Mouse (Mus musculus): ENCODE data around the gene Car1. TPM values are rescaled to one million over a fixed set of nuclear protein-coding genes. Genes with fewer than 3 reads are reported as not detected.
"Not testable (repeated sequence)": the region's sequence is repeated elsewhere in the genome, so short reads cannot be mapped to it uniquely, and the experiment has no call there.

Car1 gene
- polyA plus RNA-seq, 1 experiment from 2014 or later: not detected

DNA sequence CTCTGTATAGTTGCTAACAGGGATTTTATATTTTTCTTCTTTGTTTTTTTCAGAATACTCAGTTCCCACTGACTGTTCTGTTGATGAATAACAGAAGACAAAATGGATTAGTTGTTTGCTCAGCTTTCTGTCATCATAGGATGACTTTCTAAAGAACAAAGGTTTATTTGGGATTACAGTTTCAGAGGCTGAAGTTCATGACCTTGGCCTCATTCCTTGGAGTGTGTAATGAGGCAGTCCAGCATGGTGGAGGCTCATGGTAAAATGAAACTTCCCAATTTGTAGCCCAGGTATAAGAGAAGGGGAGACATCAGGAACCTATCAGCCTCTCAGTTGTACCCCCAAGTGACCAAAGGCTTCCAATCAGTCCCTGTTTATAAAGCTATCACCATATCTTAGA is 20.7 kb upstream of the Car1 start:
- no peak overlapping the region for H3K9ac ChIP-seq (ENCODE audit: low read length)
- no peaks in the 10 kb centered on the region for H3K36me3 ChIP-seq (ENCODE audit: control insufficient read depth, insufficient read depth, low read length)
- no peaks in the 10 kb centered on the region for H3K4me1 ChIP-seq (ENCODE audit: control insufficient read depth, insufficient read depth, low read length)
- ATAC-seq (no peak), DNase-seq (ENCODE audit: low spot score) (no peak)
- no peaks in the 10 kb centered on the region for H3K27me3 ChIP-seq (replicated peaks; ENCODE audit: control insufficient read depth, insufficient read depth, low read length)
- H3K4me3 ChIP-seq (ENCODE audit: low read depth, low read length): no peak overlapping the region
- no peaks in the 10 kb centered on the region for H3K9me3 ChIP-seq (replicated peaks; ENCODE audit: control insufficient read depth, low read length)
- no peak overlapping the region for H3K4me2 ChIP-seq (ENCODE audit: low read length)
- no peak overlapping the region for H3K27ac ChIP-seq (ENCODE audit: low read depth, low read length)

DNA sequence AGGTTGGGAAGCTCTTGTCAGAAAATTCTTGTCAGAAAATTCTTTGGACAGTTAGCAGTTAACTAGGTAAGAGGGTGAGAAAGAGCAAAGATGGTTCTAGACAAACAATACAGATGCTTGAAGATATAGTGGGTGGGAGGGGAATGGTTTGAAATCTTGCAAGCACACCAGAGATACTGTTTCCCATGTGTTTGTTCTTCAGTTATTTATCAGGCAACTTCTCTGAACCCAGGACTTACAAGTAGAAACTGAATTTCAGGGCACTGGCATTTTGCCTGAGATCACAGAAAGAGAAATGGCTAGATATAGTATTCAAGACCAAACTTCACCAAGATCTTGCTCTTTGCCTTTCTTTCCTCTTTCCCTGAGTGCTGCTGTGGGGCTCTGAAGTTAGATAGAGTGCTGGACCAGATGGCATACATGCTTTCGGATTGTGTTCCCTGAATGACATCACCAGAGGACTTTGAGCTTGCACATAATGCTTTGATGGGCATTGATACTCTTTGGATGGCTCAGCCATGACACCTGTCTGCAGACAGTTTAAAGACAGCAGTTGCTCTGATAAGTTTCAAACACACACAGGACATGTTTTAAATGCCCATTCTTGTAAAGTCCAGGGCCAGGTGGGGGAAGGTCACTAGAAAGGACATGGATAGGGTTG is 11.8 kb upstream of the Car1 start:
- no peak for DNase-seq (ENCODE audit: low spot score)

GRCm38 (mm10) chr3:14815396-14815795 is 7.2 kb upstream of the Car1 start:
- ATAC-seq; H3K27me3 ChIP-seq (replicated peaks; ENCODE audit: control insufficient read depth, insufficient read depth, low read length); H3K4me1 ChIP-seq (ENCODE audit: control insufficient read depth, insufficient read depth, low read length); H3K9me3 ChIP-seq (replicated peaks; ENCODE audit: control insufficient read depth, low read length); H3K36me3 ChIP-seq (ENCODE audit: control insufficient read depth, insufficient read depth, low read length); H3K4me3 ChIP-seq (ENCODE audit: low read depth, low read length); H3K27ac ChIP-seq (ENCODE audit: low read depth, low read length); DNase-seq (ENCODE audit: low spot score); H3K9ac ChIP-seq (ENCODE audit: low read length); H3K4me2 ChIP-seq (ENCODE audit: low read length): not testable (repeated sequence)
- WGBS: 88% methylated on average over 1 of the region's 1 CpGs

More for the DNA sequence above, 11.8 kb upstream of the Car1 start:
- Histone ChIP-seq H3K4me1 (ENCODE audit: control insufficient read depth, insufficient read depth, low read length) (no peaks in the 10 kb centered on the region), H3K9me3 (replicated peaks; ENCODE audit: control insufficient read depth, low read length) (no peaks in the 10 kb centered on the region), H3K9ac (ENCODE audit: low read length) (no peak overlapping the region), H3K27ac (ENCODE audit: low read depth, low read length) (no peak overlapping the region), H3K27me3 (replicated peaks; ENCODE audit: control insufficient read depth, insufficient read depth, low read length) (no peaks in the 10 kb centered on the region), H3K4me2 (ENCODE audit: low read length) (no peak overlapping the region), H3K36me3 (ENCODE audit: control insufficient read depth, insufficient read depth, low read length) (no peaks in the 10 kb centered on the region), H3K4me3 (ENCODE audit: low read depth, low read length) (no peak overlapping the region)
- no peak for ATAC-seq
- 90% methylated on average over 1 of the region's 1 CpGs for WGBS

GRCm38 (mm10) chr3:14806702-14807101 is 1.5 kb downstream of the Car1 start:
- Histone ChIP-seq H3K27me3 (replicated peaks; ENCODE audit: control insufficient read depth, insufficient read depth, low read length) (no peaks in the 10 kb centered on the region), H3K4me1 (ENCODE audit: control insufficient read depth, insufficient read depth, low read length) (no peaks in the 10 kb centered on the region), H3K4me2 (ENCODE audit: low read length) (no peak overlapping the region), H3K9ac (ENCODE audit: low read length) (no peak overlapping the region), H3K27ac (ENCODE audit: low read depth, low read length) (no peak overlapping the region), H3K4me3 (ENCODE audit: low read depth, low read length) (no peak overlapping the region), H3K9me3 (replicated peaks; ENCODE audit: control insufficient read depth, low read length) (no peaks in the 10 kb centered on the region), H3K36me3 (ENCODE audit: control insufficient read depth, insufficient read depth, low read length) (no peaks in the 10 kb centered on the region)
- ATAC-seq (no peak), DNase-seq (ENCODE audit: low spot score) (no peak)

GRCm38 (mm10) chr3:14805962-14806361 is 2.2 kb downstream of the Car1 start:
- H3K4me3 ChIP-seq (ENCODE audit: low read depth, low read length): no peak overlapping the region
- no peaks in the 10 kb centered on the region for H3K4me1 ChIP-seq (ENCODE audit: control insufficient read depth, insufficient read depth, low read length)
- H3K9ac ChIP-seq (ENCODE audit: low read length): no peak overlapping the region
- no peak overlapping the region for H3K27ac ChIP-seq (ENCODE audit: low read depth, low read length)
- DNase-seq (ENCODE audit: low spot score): no peak
- no peaks in the 10 kb centered on the region for H3K9me3 ChIP-seq (replicated peaks; ENCODE audit: control insufficient read depth, low read length)
- no peaks in the 10 kb centered on the region for H3K36me3 ChIP-seq (ENCODE audit: control insufficient read depth, insufficient read depth, low read length)
- no peak for ATAC-seq
- WGBS: 96% methylated on average over 3 of the region's 3 CpGs
- no peak overlapping the region for H3K4me2 ChIP-seq (ENCODE audit: low read length)
- H3K27me3 ChIP-seq (replicated peaks; ENCODE audit: control insufficient read depth, insufficient read depth, low read length): no peaks in the 10 kb centered on the region

- no peaks in the 10 kb centered on the region for H3K9me3 ChIP-seq (replicated peaks; ENCODE audit: control insufficient read depth, low read length)
Observed at GRCm38 (mm10) chr3:14804906-14805305, 3.3 kb downstream of the Car1 start.

GRCm38 (mm10) chr3:14797069-14797468 is 11.1 kb downstream of the Car1 start:
- Histone ChIP-seq H3K4me1 (ENCODE audit: control insufficient read depth, insufficient read depth, low read length) (no peaks in the 10 kb centered on the region), H3K27me3 (replicated peaks; ENCODE audit: control insufficient read depth, insufficient read depth, low read length) (no peaks in the 10 kb centered on the region), H3K4me3 (ENCODE audit: low read depth, low read length) (no peak overlapping the region), H3K36me3 (ENCODE audit: control insufficient read depth, insufficient read depth, low read length) (no peaks in the 10 kb centered on the region), H3K4me2 (ENCODE audit: low read length) (no peak overlapping the region), H3K27ac (ENCODE audit: low read depth, low read length) (no peak overlapping the region), H3K9me3 (replicated peaks; ENCODE audit: control insufficient read depth, low read length) (no peaks in the 10 kb centered on the region), H3K9ac (ENCODE audit: low read length) (no peak overlapping the region)
- ATAC-seq: no peak
- no peak for DNase-seq (ENCODE audit: low spot score)
- 91% methylated on average over 3 of the region's 3 CpGs for WGBS

More at GRCm38 (mm10) chr3:14804906-14805305, 3.3 kb downstream of the Car1 start:
- Histone ChIP-seq H3K36me3 (ENCODE audit: control insufficient read depth, insufficient read depth, low read length) (no peaks in the 10 kb centered on the region), H3K27ac (ENCODE audit: low read depth, low read length) (no peak overlapping the region), H3K4me1 (ENCODE audit: control insufficient read depth, insufficient read depth, low read length) (no peaks in the 10 kb centered on the region), H3K4me3 (ENCODE audit: low read depth, low read length) (no peak overlapping the region), H3K27me3 (replicated peaks; ENCODE audit: control insufficient read depth, insufficient read depth, low read length) (no peaks in the 10 kb centered on the region), H3K9ac (ENCODE audit: low read length) (no peak overlapping the region), H3K4me2 (ENCODE audit: low read length) (no peak overlapping the region)
- ATAC-seq (no peak), DNase-seq (ENCODE audit: low spot score) (no peak)
- WGBS: 86% methylated on average over 6 of the region's 6 CpGs

DNA sequence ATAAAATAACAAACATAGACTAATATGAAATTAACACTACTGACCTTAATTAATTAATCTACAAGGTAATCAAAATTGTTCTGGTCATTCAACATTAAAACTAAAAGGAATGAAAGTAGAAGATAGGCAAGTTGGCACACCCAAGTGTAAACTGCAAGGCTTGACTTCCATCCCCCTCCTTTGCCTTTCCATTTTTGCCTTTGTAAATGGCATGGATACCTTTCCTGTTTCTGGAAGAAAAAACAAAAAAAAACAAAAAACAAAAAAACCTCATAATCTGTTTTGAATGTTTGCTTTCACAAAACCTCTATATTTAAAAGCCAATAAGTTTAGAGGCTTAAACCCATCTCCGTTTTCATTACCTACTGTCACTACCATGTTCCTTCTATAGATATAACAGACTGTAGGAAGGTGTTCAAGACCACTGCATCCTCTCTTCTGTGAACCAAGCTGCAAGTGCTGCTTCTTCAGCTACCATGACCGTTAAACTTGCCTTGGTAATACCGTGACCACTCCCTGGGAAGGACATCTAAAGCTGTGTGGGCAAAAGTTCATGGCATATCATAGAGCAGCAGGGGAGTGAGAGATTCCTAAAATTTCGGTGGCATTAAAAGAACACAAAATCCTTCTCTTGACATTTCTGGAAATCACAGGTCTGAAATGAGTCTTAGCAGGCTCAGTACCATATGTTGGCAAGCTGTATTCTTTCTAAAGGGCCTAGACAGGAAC is 12.7 kb downstream of the Car1 start:
- no peaks in the 10 kb centered on the region for H3K9me3 ChIP-seq (replicated peaks; ENCODE audit: control insufficient read depth, low read length)
- WGBS: 93% methylated on average over 4 of the region's 4 CpGs
- DNase-seq (ENCODE audit: low spot score) (no peak), ATAC-seq (no peak)
- H3K4me2 ChIP-seq (ENCODE audit: low read length): no peak overlapping the region
- no peaks in the 10 kb centered on the region for H3K36me3 ChIP-seq (ENCODE audit: control insufficient read depth, insufficient read depth, low read length)
- no peaks in the 10 kb centered on the region for H3K4me1 ChIP-seq (ENCODE audit: control insufficient read depth, insufficient read depth, low read length)
- no peak overlapping the region for H3K27ac ChIP-seq (ENCODE audit: low read depth, low read length)
- H3K9ac ChIP-seq (ENCODE audit: low read length): no peak overlapping the region
- H3K4me3 ChIP-seq (ENCODE audit: low read depth, low read length): no peak overlapping the region
- no peaks in the 10 kb centered on the region for H3K27me3 ChIP-seq (replicated peaks; ENCODE audit: control insufficient read depth, insufficient read depth, low read length)

GRCm38 (mm10) chr3:14792032-14792431 is 16.1 kb downstream of the Car1 start:
- Histone ChIP-seq H3K27ac (ENCODE audit: low read depth, low read length) (no peak overlapping the region), H3K9me3 (replicated peaks; ENCODE audit: control insufficient read depth, low read length) (no peaks in the 10 kb centered on the region), H3K4me1 (ENCODE audit: control insufficient read depth, insufficient read depth, low read length) (no peaks in the 10 kb centered on the region), H3K36me3 (ENCODE audit: control insufficient read depth, insufficient read depth, low read length) (no peaks in the 10 kb centered on the region), H3K27me3 (replicated peaks; ENCODE audit: control insufficient read depth, insufficient read depth, low read length) (no peaks in the 10 kb centered on the region), H3K9ac (ENCODE audit: low read length) (no peak overlapping the region), H3K4me3 (ENCODE audit: low read depth, low read length) (no peak overlapping the region), H3K4me2 (ENCODE audit: low read length) (no peak overlapping the region)
- ATAC-seq (no peak), DNase-seq (ENCODE audit: low spot score) (no peak)

All from forebrain, embryonic 14.5 days (tissue).